Mouse (Mus musculus): ENCODE results near the gene Ranbp2.

Gene Ranbp2

GRCm38 (mm10) chr10:58446384-58447279, at the start of gene Ranbp2:
Ranbp2 (plus strand) TSS chr10:58446920.
- DNase-seq, result peak; percentile 99

GRCm38 (mm10) chr10:58398941-58399340, 47.8 kb upstream of the Ranbp2 start:
- no peak for DNase-seq

- no peak for DNase-seq
Measured at GRCm38 (mm10) chr10:58401838-58402237, 44.9 kb upstream of the Ranbp2 start.

GRCm38 (mm10) chr10:58404639-58405038, 42.1 kb upstream of the Ranbp2 start:
- DNase-seq, result no peak

GRCm38 (mm10) chr10:58405285-58405948, 41.3 kb upstream of the Ranbp2 start:
- no peak for DNase-seq

GRCm38 (mm10) chr10:58405949-58406305, 40.8 kb upstream of the Ranbp2 start:
- DNase-seq, result no peak

- DNase-seq, result no peak
Measured at GRCm38 (mm10) chr10:58412331-58412730, 34.4 kb upstream of the Ranbp2 start.

GRCm38 (mm10) chr10:58412852-58413251, 33.9 kb upstream of the Ranbp2 start:
- DNase-seq, result no peak

- DNase-seq, result no peak
Measured at GRCm38 (mm10) chr10:58416702-58417101, 30.0 kb upstream of the Ranbp2 start.

- DNase-seq, result no peak
Measured at GRCm38 (mm10) chr10:58418290-58418971, 28.3 kb upstream of the Ranbp2 start.

GRCm38 (mm10) chr10:58427930-58428329, 18.8 kb upstream of the Ranbp2 start:
- no peak for DNase-seq

- no peak for DNase-seq
Measured at GRCm38 (mm10) chr10:58445850-58446249, 870 bp upstream of the Ranbp2 start.

GRCm38 (mm10) chr10:58447280-58447781, 611 bp downstream of the Ranbp2 start:
- peak; percentile 56 for DNase-seq

- no peak for DNase-seq
Measured at GRCm38 (mm10) chr10:58451575-58451974, 4.9 kb downstream of the Ranbp2 start.

- DNase-seq, result no peak
Measured at GRCm38 (mm10) chr10:58452185-58452584, 5.5 kb downstream of the Ranbp2 start.

- no peak for DNase-seq
Measured at GRCm38 (mm10) chr10:58459896-58460295, 13.2 kb downstream of the Ranbp2 start.

- no peak for DNase-seq
Measured at GRCm38 (mm10) chr10:58477086-58477755, 30.5 kb downstream of the Ranbp2 start.

- no peak for DNase-seq
Measured at GRCm38 (mm10) chr10:58478071-58478578, 31.4 kb downstream of the Ranbp2 start.

- no peak for DNase-seq
Measured at GRCm38 (mm10) chr10:58479954-58480490, 33.3 kb downstream of the Ranbp2 start.

GRCm38 (mm10) chr10:58491031-58491430, 44.3 kb downstream of the Ranbp2 start:
- DNase-seq, result no peak

GRCm38 (mm10) chr10:58495637-58496036, 48.9 kb downstream of the Ranbp2 start:
- no peak for DNase-seq

GRCm38 (mm10) chr10:58496732-58497131, 50.0 kb downstream of the Ranbp2 start:
- DNase-seq, result no peak
